Mouse (Mus musculus): ENCODE measurements at regions not wholly inside any gene's neighbourhood (a gene's known extent, or its start where the extent isn't known, plus 50 kb on each side); places are given as distances from the start of the nearest gene placed in this dataset.

DNA sequence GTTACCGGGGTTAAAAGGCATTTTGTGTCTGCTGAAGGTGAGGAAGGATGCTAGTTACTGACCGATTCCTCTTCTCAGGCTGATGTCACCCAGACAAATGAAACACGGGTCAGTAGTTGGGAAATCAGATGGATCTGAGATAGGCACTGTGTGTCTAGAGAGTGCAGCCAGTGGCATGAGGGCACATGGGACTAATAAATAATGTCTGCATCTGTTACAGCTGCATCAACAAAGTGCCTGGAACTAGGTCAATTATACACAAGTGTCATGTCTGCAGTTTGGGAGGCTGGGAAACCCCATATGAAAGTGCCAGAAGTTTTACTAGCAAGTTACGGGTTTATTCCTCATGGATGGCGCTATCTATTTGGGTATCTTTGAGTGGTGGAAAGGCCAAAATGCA is 68.8 kb downstream of the Cxcl12 start:
- TF ChIP-seq CTCF (IDR thresholded peaks at IDR 0.05; ENCODE audit: low read depth), result no peak
- no peak for ATAC-seq (ENCODE audit: insufficient read depth)
- no peaks in the 10 kb centered on the region for H3K4me1 ChIP-seq (ENCODE audit: insufficient read depth)
- DNase-seq, result no peak
- no peak overlapping the region for H3K4me3 ChIP-seq (ENCODE audit: low read depth, low read length)
- H3K36me3 ChIP-seq (ENCODE audit: insufficient read depth), result no peaks in the 10 kb centered on the region
- no peak overlapping the region for H3K9ac ChIP-seq
- no peak overlapping the region for H3K4me2 ChIP-seq
- no peak overlapping the region for H3K27ac ChIP-seq (ENCODE audit: low read depth)
- 60% methylated on average over 5 of the region's 5 CpGs for WGBS
- H3K27me3 ChIP-seq (ENCODE audit: insufficient read depth, low read length), result no peaks in the 10 kb centered on the region
- no peaks in the 10 kb centered on the region for H3K9me3 ChIP-seq (ENCODE audit: low read depth, low read length)

DNA sequence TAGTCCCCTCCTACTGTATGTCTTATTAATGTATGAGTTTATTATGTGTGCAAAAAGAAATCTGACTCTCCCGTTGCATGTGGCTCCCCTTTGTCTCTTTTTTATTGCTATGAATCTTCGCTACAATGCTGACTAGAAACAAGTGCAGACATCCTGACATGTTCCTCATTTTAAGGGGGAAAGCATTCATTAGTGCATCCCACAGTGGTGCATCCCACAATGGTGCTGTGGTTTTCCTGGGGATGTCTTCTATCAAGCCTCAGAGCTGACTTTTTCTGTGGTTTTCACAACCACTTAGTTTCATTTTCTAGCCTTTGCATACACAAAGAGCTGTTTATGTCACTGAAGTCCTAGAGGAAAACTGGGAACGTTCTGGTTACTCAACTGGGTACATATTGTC is 72.9 kb downstream of the Cxcl12 start:
- H3K4me3 ChIP-seq (ENCODE audit: low read depth, low read length), result no peak overlapping the region
- H3K36me3 ChIP-seq (ENCODE audit: insufficient read depth), result no peaks in the 10 kb centered on the region
- DNase-seq, result no peak
- H3K27me3 ChIP-seq (ENCODE audit: insufficient read depth, low read length), result no peaks in the 10 kb centered on the region
- no peaks in the 10 kb centered on the region for H3K9me3 ChIP-seq (ENCODE audit: low read depth, low read length)
- H3K4me2 ChIP-seq, result no peak overlapping the region
- peaks cover 5% of the 10 kb centered on the region; the same call in 1 of the 2 replicates for H3K4me1 ChIP-seq (ENCODE audit: insufficient read depth)
- no peak overlapping the region for H3K27ac ChIP-seq (ENCODE audit: low read depth)
- no peak overlapping the region for H3K9ac ChIP-seq
- TF ChIP-seq CTCF (IDR thresholded peaks at IDR 0.05; ENCODE audit: low read depth), result no peak
- WGBS, result 58% methylated on average over 3 of the region's 3 CpGs
- ATAC-seq (ENCODE audit: insufficient read depth), result no peak

- DNase-seq (peak; percentile 55), ATAC-seq (ENCODE audit: insufficient read depth) (peak; percentile 32; the same call in 1 of the 2 replicates)
- Histone ChIP-seq H3K4me3 (ENCODE audit: low read depth, low read length) (no peak overlapping the region), H3K4me2 (no peak overlapping the region), H3K36me3 (ENCODE audit: insufficient read depth) (no peaks in the 10 kb centered on the region), H3K9me3 (ENCODE audit: low read depth, low read length) (no peaks in the 10 kb centered on the region), H3K27ac (ENCODE audit: low read depth) (no peak overlapping the region), H3K4me1 (ENCODE audit: insufficient read depth) (peaks cover 6% of the 10 kb centered on the region; the same call in 1 of the 2 replicates), H3K27me3 (ENCODE audit: insufficient read depth, low read length) (no peaks in the 10 kb centered on the region), H3K9ac (no peak overlapping the region)
- 40% methylated on average over 5 of the region's 5 CpGs for WGBS
- no peak for TF ChIP-seq CTCF (IDR thresholded peaks at IDR 0.05; ENCODE audit: low read depth)
Measured at GRCm38 (mm10) chr6:117245398-117245797, 77.1 kb downstream of the Cxcl12 start.

DNA sequence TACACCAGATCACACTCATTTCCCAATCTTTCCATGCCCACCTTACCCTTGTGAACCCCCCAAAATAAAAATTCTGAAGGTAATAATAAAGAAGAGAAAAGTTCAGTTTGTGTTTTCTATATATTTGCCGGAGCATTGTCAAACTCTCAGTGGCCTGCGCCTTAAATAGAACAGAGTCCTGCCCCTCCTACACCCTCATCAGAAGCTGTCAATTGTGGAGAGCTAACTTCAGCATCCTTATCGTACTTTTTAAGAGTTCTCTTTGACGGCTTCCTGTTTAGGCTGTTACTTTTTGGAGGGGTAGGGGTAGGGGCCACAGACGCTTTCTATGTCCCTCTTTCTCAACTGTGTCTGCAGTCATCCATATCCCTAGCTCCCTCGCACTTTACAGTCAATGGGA is 77.5 kb downstream of the Cxcl12 start:
- no peak overlapping the region for H3K4me3 ChIP-seq (ENCODE audit: low read depth, low read length)
- no peak for ATAC-seq (ENCODE audit: insufficient read depth)

GRCm38 (mm10) chr6:117249230-117249921 is 81.0 kb downstream of the Cxcl12 start:
- no peak overlapping the region for H3K4me2 ChIP-seq
- WGBS, result 69% methylated on average over 18 of the region's 18 CpGs
- H3K9me3 ChIP-seq (ENCODE audit: low read depth, low read length), result no peaks in the 10 kb centered on the region
- no peak overlapping the region for H3K27ac ChIP-seq (ENCODE audit: low read depth)
- peak; percentile 73 for TF ChIP-seq CTCF (IDR thresholded peaks at IDR 0.05; ENCODE audit: low read depth)
- peaks cover 6% of the 10 kb centered on the region; the same call in 1 of the 2 replicates for H3K4me1 ChIP-seq (ENCODE audit: insufficient read depth)
- no peak for ATAC-seq (ENCODE audit: insufficient read depth)
- no peak overlapping the region for H3K9ac ChIP-seq
- H3K4me3 ChIP-seq (ENCODE audit: low read depth, low read length), result no peak overlapping the region
- no peaks in the 10 kb centered on the region for H3K36me3 ChIP-seq (ENCODE audit: insufficient read depth)
- DNase-seq, result peak; percentile 40
- no peaks in the 10 kb centered on the region for H3K27me3 ChIP-seq (ENCODE audit: insufficient read depth, low read length)

More for the DNA sequence above, 77.5 kb downstream of the Cxcl12 start:
- 51% methylated on average over 6 of the region's 6 CpGs for WGBS
- no peak for TF ChIP-seq CTCF (IDR thresholded peaks at IDR 0.05; ENCODE audit: low read depth)
- peaks cover 6% of the 10 kb centered on the region; the same call in 1 of the 2 replicates for H3K4me1 ChIP-seq (ENCODE audit: insufficient read depth)
- H3K27me3 ChIP-seq (ENCODE audit: insufficient read depth, low read length), result no peaks in the 10 kb centered on the region
- no peak for DNase-seq
- H3K9me3 ChIP-seq (ENCODE audit: low read depth, low read length), result no peaks in the 10 kb centered on the region
- no peaks in the 10 kb centered on the region for H3K36me3 ChIP-seq (ENCODE audit: insufficient read depth)
- 0 out of 2 replicates have a peak overlapping the region, but pooled peaks have one; percentile 8 for H3K27ac ChIP-seq (ENCODE audit: low read depth)
- H3K4me2 ChIP-seq, result no peak overlapping the region
- H3K9ac ChIP-seq, result no peak overlapping the region

GRCm38 (mm10) chr6:117250051-117250450 is 81.7 kb downstream of the Cxcl12 start:
- no peak overlapping the region for H3K4me3 ChIP-seq (ENCODE audit: low read depth, low read length)
- peaks cover 10% of the 10 kb centered on the region for H3K4me1 ChIP-seq (ENCODE audit: insufficient read depth)
- DNase-seq (no peak), ATAC-seq (ENCODE audit: insufficient read depth) (no peak)
- H3K4me2 ChIP-seq, result no peak overlapping the region
- H3K27me3 ChIP-seq (ENCODE audit: insufficient read depth, low read length), result no peaks in the 10 kb centered on the region
- no peaks in the 10 kb centered on the region for H3K9me3 ChIP-seq (ENCODE audit: low read depth, low read length)
- WGBS, result 59% methylated on average over 2 of the region's 2 CpGs
- H3K27ac ChIP-seq (ENCODE audit: low read depth), result no peak overlapping the region
- TF ChIP-seq CTCF (IDR thresholded peaks at IDR 0.05; ENCODE audit: low read depth), result no peak
- H3K36me3 ChIP-seq (ENCODE audit: insufficient read depth), result no peaks in the 10 kb centered on the region
- H3K9ac ChIP-seq, result no peak overlapping the region

GRCm38 (mm10) chr6:117251383-117251925 is 83.1 kb downstream of the Cxcl12 start:
- no peaks in the 10 kb centered on the region for H3K36me3 ChIP-seq (ENCODE audit: insufficient read depth)
- no peaks in the 10 kb centered on the region for H3K27me3 ChIP-seq (ENCODE audit: insufficient read depth, low read length)
- no peaks in the 10 kb centered on the region for H3K9me3 ChIP-seq (ENCODE audit: low read depth, low read length)
- H3K27ac ChIP-seq (ENCODE audit: low read depth), result no peak overlapping the region
- peaks cover 4% of the 10 kb centered on the region for H3K4me1 ChIP-seq (ENCODE audit: insufficient read depth)
- H3K4me3 ChIP-seq (ENCODE audit: low read depth, low read length), result no peak overlapping the region
- ATAC-seq (ENCODE audit: insufficient read depth), result no peak
- no peak for TF ChIP-seq CTCF (IDR thresholded peaks at IDR 0.05; ENCODE audit: low read depth)
- no peak overlapping the region for H3K4me2 ChIP-seq
- DNase-seq, result no peak
- no peak overlapping the region for H3K9ac ChIP-seq
- 47% methylated on average over 12 of the region's 12 CpGs for whole genome bisulfite sequencing
